Mouse (Mus musculus) megakaryocyte-erythroid progenitor cell, adult 5-6 weeks (primary cell): ENCODE data around the gene Camk2b. TPM values are rescaled to one million over a fixed set of nuclear protein-coding genes. Genes with fewer than 3 reads are reported as not detected.

Experiments
- ATAC-seq: replicated peaks from 2 replicates; pipeline ENCODE4 v1.8.0; 2016; ENCODE audit warnings: mild to moderate bottlenecking, inconsistent platforms; ENCODE audit not compliant: severe bottlenecking, poor library complexity, low FRiP score, low TSS enrichment
- total RNA-seq, 2 experiments: library from RNA; stranded (forward) in 1 of 2; stranded (reverse) in 1 of 2; fragments of 200-1000, 215-1000 nt in 1 of 2; fragments of >200 nt in 1 of 2; fragmentation: Nextera tagmentation in 1 of 2; gene quantifications; 2 replicates each; pipeline ENCODE4 v1.2.3; 2014 to 2017

The Camk2b gene
- total RNA-seq, 2 experiments from 2014 or later, result 0.52 to 1.6 TPM

- ATAC-seq, result peak; percentile 79
Observed at GRCm38 (mm10) chr11:5995989-5996388, 70.2 kb downstream of the Camk2b start.

- no peak for ATAC-seq
Observed at GRCm38 (mm10) chr11:5994880-5995279, 71.3 kb downstream of the Camk2b start.

- no peak for ATAC-seq
Observed at GRCm38 (mm10) chr11:5994212-5994611, 72.0 kb downstream of the Camk2b start.

GRCm38 (mm10) chr11:5990910-5991309, 75.3 kb downstream of the Camk2b start:
- peak; percentile 72 for ATAC-seq

- ATAC-seq, result no peak
Observed at GRCm38 (mm10) chr11:5989954-5990593, 76.1 kb downstream of the Camk2b start.

GRCm38 (mm10) chr11:5988126-5988525, 78.0 kb downstream of the Camk2b start:
- no peak for ATAC-seq

GRCm38 (mm10) chr11:5983629-5984028, 82.5 kb downstream of the Camk2b start:
- ATAC-seq, result no peak

GRCm38 (mm10) chr11:5981323-5981722, 84.8 kb downstream of the Camk2b start:
- ATAC-seq, result no peak

GRCm38 (mm10) chr11:5980561-5980960, 85.6 kb downstream of the Camk2b start:
- ATAC-seq, result no peak

GRCm38 (mm10) chr11:5980108-5980507, 86.1 kb downstream of the Camk2b start:
- no peak for ATAC-seq

- no peak for ATAC-seq
Observed at GRCm38 (mm10) chr11:5979088-5979487, 87.1 kb downstream of the Camk2b start.

- ATAC-seq, result no peak
Observed at GRCm38 (mm10) chr11:5976106-5976505, 90.1 kb downstream of the Camk2b start.

GRCm38 (mm10) chr11:5975068-5975467, 91.1 kb downstream of the Camk2b start:
- no peak for ATAC-seq

- no peak for ATAC-seq
Observed at GRCm38 (mm10) chr11:5974053-5974452, 92.1 kb downstream of the Camk2b start.

- ATAC-seq, result no peak
Observed at GRCm38 (mm10) chr11:5973151-5973550, 93.0 kb downstream of the Camk2b start.

GRCm38 (mm10) chr11:5971202-5971601, 95.0 kb downstream of the Camk2b start:
- no peak for ATAC-seq

- no peak for ATAC-seq
Observed at GRCm38 (mm10) chr11:5968223-5968622, 97.9 kb downstream of the Camk2b start.

GRCm38 (mm10) chr11:5966751-5967150, 99.4 kb downstream of the Camk2b start:
- no peak for ATAC-seq

- no peak for ATAC-seq
Observed at GRCm38 (mm10) chr11:5965865-5966264, 100.3 kb downstream of the Camk2b start.

- no peak for ATAC-seq
Observed at GRCm38 (mm10) chr11:5960051-5960450, 106.1 kb downstream of the Camk2b start.

- peak; percentile 89 for ATAC-seq
Observed at GRCm38 (mm10) chr11:5955546-5956276, 110.5 kb downstream of the Camk2b start, which contains the start of gene Ykt6. TSS of gene Ykt6 (plus strand) at chr11:5955693.
